Mouse (Mus musculus): Measurements from ENCODE around the gene Cdc42se2. TPM values are rescaled to one million over a fixed set of nuclear protein-coding genes. Genes with fewer than 3 reads are reported as not detected.

Gene Cdc42se2
- polyA plus RNA-seq, 1 experiment from 2014 or later = 98.6 TPM

- ATAC-seq (ENCODE audit: low FRiP score, low TSS enrichment) = no peak
- no peak overlapping the region for H3K27ac ChIP-seq (ENCODE audit: low read length)
- peaks cover 13% of the 10 kb centered on the region; the same call in 1 of the 2 replicates for H3K4me1 ChIP-seq (ENCODE audit: insufficient read depth, low read length)
- H3K4me2 ChIP-seq (replicated peaks; ENCODE audit: low read depth, low read length) = no peak overlapping the region
- no peak overlapping the region for H3K4me3 ChIP-seq (ENCODE audit: low read length)
- 60% methylated on average over 4 of the region's 4 CpGs for WGBS
- no peaks in the 10 kb centered on the region for H3K9me3 ChIP-seq (ENCODE audit: low read length)
- no peaks in the 10 kb centered on the region for H3K27me3 ChIP-seq (ENCODE audit: insufficient read depth, low read length)
- H3K36me3 ChIP-seq (ENCODE audit: insufficient read depth, low read length) = peaks cover 35% of the 10 kb centered on the region
- H3K9ac ChIP-seq (replicated peaks; ENCODE audit: low read length) = no peak overlapping the region
Measured at GRCm38 (mm10) chr11:54724353-54725034, 63.0 kb downstream of the Cdc42se2 start.

- H3K9ac ChIP-seq (replicated peaks; ENCODE audit: low read length) = no peak overlapping the region
- ATAC-seq (ENCODE audit: low FRiP score, low TSS enrichment) = no peak
- no peak overlapping the region for H3K4me3 ChIP-seq (ENCODE audit: low read length)
- no peaks in the 10 kb centered on the region for H3K27me3 ChIP-seq (ENCODE audit: insufficient read depth, low read length)
- H3K4me2 ChIP-seq (replicated peaks; ENCODE audit: low read depth, low read length) = no peak overlapping the region
- H3K9me3 ChIP-seq (ENCODE audit: low read length) = no peaks in the 10 kb centered on the region
- no peak overlapping the region for H3K27ac ChIP-seq (ENCODE audit: low read length)
- H3K4me1 ChIP-seq (ENCODE audit: insufficient read depth, low read length) = peaks cover 3% of the 10 kb centered on the region; the same call in 1 of the 2 replicates
- H3K36me3 ChIP-seq (ENCODE audit: insufficient read depth, low read length) = peaks cover 43% of the 10 kb centered on the region
- WGBS = 92% methylated on average over 6 of the region's 6 CpGs
Measured at GRCm38 (mm10) chr11:54722057-54722456, 65.4 kb downstream of the Cdc42se2 start.

- WGBS = 92% methylated on average over 3 of the region's 3 CpGs
- no peaks in the 10 kb centered on the region for H3K4me1 ChIP-seq (ENCODE audit: insufficient read depth, low read length)
- ATAC-seq (ENCODE audit: low FRiP score, low TSS enrichment) = no peak
- H3K27me3 ChIP-seq (ENCODE audit: insufficient read depth, low read length) = no peaks in the 10 kb centered on the region
- H3K36me3 ChIP-seq (ENCODE audit: insufficient read depth, low read length) = peaks cover 50% of the 10 kb centered on the region
- no peak overlapping the region for H3K4me3 ChIP-seq (ENCODE audit: low read length)
- no peak overlapping the region for H3K9ac ChIP-seq (replicated peaks; ENCODE audit: low read length)
- no peak overlapping the region for H3K27ac ChIP-seq (ENCODE audit: low read length)
- no peak overlapping the region for H3K4me2 ChIP-seq (replicated peaks; ENCODE audit: low read depth, low read length)
- no peaks in the 10 kb centered on the region for H3K9me3 ChIP-seq (ENCODE audit: low read length)
Measured at GRCm38 (mm10) chr11:54718601-54719000, 68.9 kb downstream of the Cdc42se2 start.

DNA sequence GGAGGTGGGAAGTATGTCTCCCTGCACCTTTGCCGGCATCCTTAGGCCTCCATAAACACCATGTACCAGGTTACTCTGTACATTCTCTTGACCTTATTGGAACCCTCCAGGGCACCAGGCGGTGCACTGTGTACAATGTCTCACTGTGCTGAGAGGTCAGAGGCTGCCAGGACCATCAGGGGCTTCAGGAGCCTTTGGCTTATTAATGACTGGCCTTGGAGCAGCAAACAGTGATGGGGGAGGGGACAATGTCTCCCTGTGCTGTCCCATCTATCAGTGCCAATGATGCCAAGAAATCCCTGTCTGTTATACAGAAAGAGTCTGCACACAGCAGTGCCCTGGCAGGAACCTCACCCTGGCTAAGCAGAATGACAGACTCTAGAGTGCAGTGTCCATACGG, 69.6 kb downstream of the Cdc42se2 start:
- H3K4me3 ChIP-seq (ENCODE audit: low read length) = no peak overlapping the region
- no peaks in the 10 kb centered on the region for H3K4me1 ChIP-seq (ENCODE audit: insufficient read depth, low read length)
- no peaks in the 10 kb centered on the region for H3K9me3 ChIP-seq (ENCODE audit: low read length)
- 86% methylated on average over 3 of the region's 3 CpGs for WGBS
- no peak overlapping the region for H3K9ac ChIP-seq (replicated peaks; ENCODE audit: low read length)
- no peak overlapping the region for H3K27ac ChIP-seq (ENCODE audit: low read length)
- H3K36me3 ChIP-seq (ENCODE audit: insufficient read depth, low read length) = peaks cover 43% of the 10 kb centered on the region
- no peak for ATAC-seq (ENCODE audit: low FRiP score, low TSS enrichment)
- no peak overlapping the region for H3K4me2 ChIP-seq (replicated peaks; ENCODE audit: low read depth, low read length)
- no peaks in the 10 kb centered on the region for H3K27me3 ChIP-seq (ENCODE audit: insufficient read depth, low read length)

GRCm38 (mm10) chr11:54712849-54713248, 74.6 kb downstream of the Cdc42se2 start:
- no peak overlapping the region for H3K9ac ChIP-seq (replicated peaks; ENCODE audit: low read length)
- no peaks in the 10 kb centered on the region for H3K4me1 ChIP-seq (ENCODE audit: insufficient read depth, low read length)
- H3K27me3 ChIP-seq (ENCODE audit: insufficient read depth, low read length) = no peaks in the 10 kb centered on the region
- H3K4me2 ChIP-seq (replicated peaks; ENCODE audit: low read depth, low read length) = no peak overlapping the region
- H3K27ac ChIP-seq (ENCODE audit: low read length) = no peak overlapping the region
- H3K36me3 ChIP-seq (ENCODE audit: insufficient read depth, low read length) = peaks cover 17% of the 10 kb centered on the region
- H3K4me3 ChIP-seq (ENCODE audit: low read length) = no peak overlapping the region
- H3K9me3 ChIP-seq (ENCODE audit: low read length) = no peaks in the 10 kb centered on the region
- ATAC-seq (ENCODE audit: low FRiP score, low TSS enrichment) = no peak
- 71% methylated on average over 2 of the region's 2 CpGs for WGBS

DNA sequence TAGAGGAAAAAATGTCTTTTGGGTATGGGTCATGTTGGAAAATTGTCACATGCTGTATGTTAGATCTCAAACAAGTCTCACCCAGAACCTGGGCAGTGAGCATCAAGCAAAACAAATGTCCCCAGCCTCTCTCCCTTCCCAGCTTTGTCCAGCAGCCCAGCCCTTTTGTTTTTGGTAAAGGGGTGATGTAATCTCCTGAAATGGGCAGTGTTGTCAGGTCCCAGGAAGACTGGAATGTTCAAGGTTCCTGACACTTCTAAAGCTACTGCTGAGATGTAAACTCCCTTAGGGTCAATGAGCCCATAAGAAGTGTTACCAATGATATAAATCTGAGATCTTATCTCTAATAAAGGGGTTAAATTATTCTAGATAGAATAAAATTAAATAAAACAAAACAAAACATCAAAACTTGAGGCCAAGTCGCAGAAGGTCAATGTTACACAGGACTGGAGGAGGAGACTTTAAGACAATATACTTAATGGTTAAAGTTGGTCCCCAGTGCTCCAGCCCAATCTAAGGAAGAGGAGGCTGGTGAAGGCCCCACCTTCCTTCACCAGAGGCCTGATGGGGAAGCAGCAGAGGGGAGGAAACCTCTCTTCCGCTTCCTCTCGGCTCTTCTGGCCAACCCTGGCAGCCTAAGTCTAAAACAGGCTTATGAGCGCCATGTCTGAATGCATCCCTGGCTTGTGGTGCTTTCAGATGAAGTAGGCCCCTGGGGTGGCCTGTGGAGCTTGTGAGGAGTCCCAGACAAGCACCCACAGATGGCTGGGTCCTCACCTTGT, 76.8 kb downstream of the Cdc42se2 start:
- H3K4me1 ChIP-seq (ENCODE audit: insufficient read depth, low read length) = no peaks in the 10 kb centered on the region
- H3K27me3 ChIP-seq (ENCODE audit: insufficient read depth, low read length) = no peaks in the 10 kb centered on the region
- no peak overlapping the region for H3K27ac ChIP-seq (ENCODE audit: low read length)
- no peak overlapping the region for H3K4me3 ChIP-seq (ENCODE audit: low read length)
- no peak for ATAC-seq (ENCODE audit: low FRiP score, low TSS enrichment)
- 78% methylated on average over 4 of the region's 4 CpGs for WGBS
- peaks cover 2% of the 10 kb centered on the region; the same call in 1 of the 2 replicates for H3K36me3 ChIP-seq (ENCODE audit: insufficient read depth, low read length)
- H3K9ac ChIP-seq (replicated peaks; ENCODE audit: low read length) = no peak overlapping the region
- no peaks in the 10 kb centered on the region for H3K9me3 ChIP-seq (ENCODE audit: low read length)
- no peak overlapping the region for H3K4me2 ChIP-seq (replicated peaks; ENCODE audit: low read depth, low read length)

DNA sequence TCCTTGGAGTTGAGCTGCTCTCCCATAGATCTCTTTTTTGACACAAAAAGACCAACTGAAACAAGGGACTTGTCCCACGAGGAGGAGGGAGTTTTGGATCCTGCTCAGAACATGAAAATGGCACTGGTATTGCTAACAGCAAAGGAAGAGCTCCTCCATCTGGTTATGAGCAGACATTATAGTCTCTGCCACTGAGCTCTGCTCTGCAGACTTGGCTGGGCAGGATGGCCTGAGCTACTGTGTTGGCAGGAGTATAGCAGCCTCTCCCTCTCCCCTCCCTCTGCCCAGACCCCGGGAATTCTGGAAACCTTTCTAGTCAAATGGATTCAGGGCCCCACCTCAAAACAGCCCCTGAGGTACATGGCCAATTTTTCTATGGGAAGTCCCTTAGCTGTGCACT, 77.8 kb downstream of the Cdc42se2 start:
- H3K27ac ChIP-seq (ENCODE audit: low read length) = no peak overlapping the region
- H3K9me3 ChIP-seq (ENCODE audit: low read length) = no peaks in the 10 kb centered on the region
- no peaks in the 10 kb centered on the region for H3K4me1 ChIP-seq (ENCODE audit: insufficient read depth, low read length)
- no peaks in the 10 kb centered on the region for H3K27me3 ChIP-seq (ENCODE audit: insufficient read depth, low read length)
- 69% methylated on average over 2 of the region's 2 CpGs for WGBS
- no peak for ATAC-seq (ENCODE audit: low FRiP score, low TSS enrichment)
- H3K36me3 ChIP-seq (ENCODE audit: insufficient read depth, low read length) = no peaks in the 10 kb centered on the region
- H3K4me3 ChIP-seq (ENCODE audit: low read length) = no peak overlapping the region
- no peak overlapping the region for H3K9ac ChIP-seq (replicated peaks; ENCODE audit: low read length)
- H3K4me2 ChIP-seq (replicated peaks; ENCODE audit: low read depth, low read length) = no peak overlapping the region

- no peaks in the 10 kb centered on the region for H3K9me3 ChIP-seq (ENCODE audit: low read length)
- no peak overlapping the region for H3K4me3 ChIP-seq (ENCODE audit: low read length)
- H3K9ac ChIP-seq (replicated peaks; ENCODE audit: low read length) = no peak overlapping the region
- no peak for ATAC-seq (ENCODE audit: low FRiP score, low TSS enrichment)
- H3K27ac ChIP-seq (ENCODE audit: low read length) = no peak overlapping the region
- no peaks in the 10 kb centered on the region for H3K27me3 ChIP-seq (ENCODE audit: insufficient read depth, low read length)
- no peaks in the 10 kb centered on the region for H3K4me1 ChIP-seq (ENCODE audit: insufficient read depth, low read length)
- WGBS = 92% methylated on average over 2 of the region's 2 CpGs
- no peak overlapping the region for H3K4me2 ChIP-seq (replicated peaks; ENCODE audit: low read depth, low read length)
- H3K36me3 ChIP-seq (ENCODE audit: insufficient read depth, low read length) = no peaks in the 10 kb centered on the region
Measured at GRCm38 (mm10) chr11:54708153-54708552, 79.3 kb downstream of the Cdc42se2 start.

- H3K4me2 ChIP-seq (replicated peaks; ENCODE audit: low read depth, low read length) = no peak overlapping the region
- H3K9me3 ChIP-seq (ENCODE audit: low read length) = no peaks in the 10 kb centered on the region
- H3K27me3 ChIP-seq (ENCODE audit: insufficient read depth, low read length) = no peaks in the 10 kb centered on the region
- H3K4me3 ChIP-seq (ENCODE audit: low read length) = no peak overlapping the region
- WGBS = 39% methylated on average over 4 of the region's 4 CpGs
- H3K4me1 ChIP-seq (ENCODE audit: insufficient read depth, low read length) = no peaks in the 10 kb centered on the region
- no peak overlapping the region for H3K27ac ChIP-seq (ENCODE audit: low read length)
- 0 out of 2 replicates have a peak, but pooled peaks cover 2% of the 10 kb centered on the region for H3K36me3 ChIP-seq (ENCODE audit: insufficient read depth, low read length)
- no peak overlapping the region for H3K9ac ChIP-seq (replicated peaks; ENCODE audit: low read length)
- ATAC-seq (ENCODE audit: low FRiP score, low TSS enrichment) = no peak; the same call in 1 of the 2 replicates
Measured at GRCm38 (mm10) chr11:54703306-54703705, 84.2 kb downstream of the Cdc42se2 start.

GRCm38 (mm10) chr11:54701848-54702247, 85.6 kb downstream of the Cdc42se2 start:
- Histone ChIP-seq H3K4me2 (replicated peaks; ENCODE audit: low read depth, low read length) (no peak overlapping the region), H3K36me3 (ENCODE audit: insufficient read depth, low read length) (peaks cover 5% of the 10 kb centered on the region), H3K9ac (replicated peaks; ENCODE audit: low read length) (no peak overlapping the region), H3K27ac (ENCODE audit: low read length) (no peak overlapping the region), H3K9me3 (ENCODE audit: low read length) (no peaks in the 10 kb centered on the region), H3K4me3 (ENCODE audit: low read length) (no peak overlapping the region), H3K27me3 (ENCODE audit: insufficient read depth, low read length) (no peaks in the 10 kb centered on the region), H3K4me1 (ENCODE audit: insufficient read depth, low read length) (0 out of 2 replicates have a peak, but pooled peaks cover 3% of the 10 kb centered on the region)
- ATAC-seq (ENCODE audit: low FRiP score, low TSS enrichment) = no peak
- WGBS = 92% methylated on average over 8 of the region's 8 CpGs
